Mouse (Mus musculus): ENCODE measurements around the gene Meis1.

DNA sequence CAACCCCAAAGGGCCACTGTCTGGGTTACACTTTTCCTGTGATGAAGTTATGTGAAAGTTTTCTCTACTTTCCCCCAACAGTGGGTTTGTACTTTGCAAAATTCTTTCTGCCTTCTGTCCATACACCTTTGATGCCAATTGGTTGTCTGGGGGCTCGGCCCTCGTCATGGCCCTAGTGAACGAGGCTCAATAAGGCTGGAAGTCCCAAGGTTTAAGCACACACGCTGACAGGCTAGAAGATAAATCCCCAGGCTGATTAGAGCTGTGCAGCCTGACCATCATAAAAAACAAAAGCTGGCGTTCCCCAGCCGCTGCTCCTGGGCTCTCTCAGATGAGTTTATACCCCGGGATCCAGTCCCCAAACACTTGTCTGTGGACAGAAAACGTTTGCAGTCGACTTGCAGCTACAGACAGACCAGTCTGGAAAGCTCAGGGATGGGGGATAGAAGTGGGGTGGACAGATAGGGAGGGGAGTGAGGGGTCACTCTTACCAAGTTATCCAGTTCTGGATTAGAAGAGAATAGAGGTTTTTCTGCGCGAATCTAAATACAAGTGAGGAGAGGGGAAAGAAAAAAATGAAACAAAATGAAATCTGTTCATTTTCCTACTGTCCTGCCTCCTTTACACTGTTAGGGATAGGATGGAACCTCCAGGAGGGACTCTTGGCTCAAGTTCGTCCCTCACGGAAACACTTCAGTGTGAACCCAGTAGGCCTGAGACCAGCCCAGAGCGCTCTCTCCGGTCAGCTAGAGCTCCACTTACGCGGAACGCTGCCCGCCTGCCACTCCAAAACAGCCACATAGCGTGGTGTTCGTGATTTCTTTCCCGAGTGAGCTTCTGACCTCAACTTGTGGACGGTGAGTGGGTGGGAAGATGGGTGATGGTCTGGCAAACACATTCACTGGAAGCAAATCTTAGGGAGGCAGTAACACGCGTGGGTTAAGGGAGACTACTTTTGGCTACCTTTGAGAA lies 5.4 kb downstream of the Meis1 start:
- TF ChIP-seq CTCF (IDR thresholded peaks at IDR 0.05; ENCODE audit: borderline replicate concordance, insufficient read depth, low read length) (no peak), POLR2A (IDR thresholded peaks at IDR 0.05; ENCODE audit: low read depth, low read length) (0 out of 2 replicates have a peak, but pooled peaks have one; percentile 12)

All from embryonic fibroblast, embryonic 13.5 days (primary cell).